Mouse (Mus musculus) liver, embryonic 18 days (tissue): ENCODE measurements around the gene Gm3685. TPM values are rescaled to one million over a fixed set of nuclear protein-coding genes. Genes with fewer than 3 reads are reported as not detected.

ENCODE experiments used
- polyA plus RNA-seq: library from polyadenylated mRNA; depleted of rRNA; stranded (reverse); fragments of >200 nt; gene quantifications from 2 replicates; pipeline ENCODE4 v1.2.3, GENCODE M21; 2012; rRNA removed

Gene Gm3685
- polyA plus RNA-seq: not detected in 2 replicates

DNA sequence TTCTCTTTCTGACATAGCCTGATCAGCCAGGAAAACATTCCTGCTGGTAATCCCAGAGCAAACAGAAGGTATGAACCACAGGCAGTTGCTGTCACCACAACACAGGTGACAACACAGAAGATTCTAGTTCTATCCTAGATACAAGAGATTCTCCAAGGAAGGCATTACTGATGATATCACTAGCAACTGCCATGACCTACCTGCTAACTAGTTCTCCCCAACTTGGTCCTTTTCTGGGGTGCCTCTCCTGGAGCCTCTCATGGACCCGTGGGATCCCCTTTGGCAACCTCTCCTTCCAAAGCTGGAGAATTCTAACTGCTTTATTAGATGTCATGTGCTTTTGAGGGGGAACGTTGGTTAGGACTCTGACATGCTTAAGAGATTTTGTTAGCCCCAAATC lies at the start of gene Gm3685:
Gm3685 (minus strand) TSS at position 101 of the 400 bp plus-strand sequence.

DNA sequence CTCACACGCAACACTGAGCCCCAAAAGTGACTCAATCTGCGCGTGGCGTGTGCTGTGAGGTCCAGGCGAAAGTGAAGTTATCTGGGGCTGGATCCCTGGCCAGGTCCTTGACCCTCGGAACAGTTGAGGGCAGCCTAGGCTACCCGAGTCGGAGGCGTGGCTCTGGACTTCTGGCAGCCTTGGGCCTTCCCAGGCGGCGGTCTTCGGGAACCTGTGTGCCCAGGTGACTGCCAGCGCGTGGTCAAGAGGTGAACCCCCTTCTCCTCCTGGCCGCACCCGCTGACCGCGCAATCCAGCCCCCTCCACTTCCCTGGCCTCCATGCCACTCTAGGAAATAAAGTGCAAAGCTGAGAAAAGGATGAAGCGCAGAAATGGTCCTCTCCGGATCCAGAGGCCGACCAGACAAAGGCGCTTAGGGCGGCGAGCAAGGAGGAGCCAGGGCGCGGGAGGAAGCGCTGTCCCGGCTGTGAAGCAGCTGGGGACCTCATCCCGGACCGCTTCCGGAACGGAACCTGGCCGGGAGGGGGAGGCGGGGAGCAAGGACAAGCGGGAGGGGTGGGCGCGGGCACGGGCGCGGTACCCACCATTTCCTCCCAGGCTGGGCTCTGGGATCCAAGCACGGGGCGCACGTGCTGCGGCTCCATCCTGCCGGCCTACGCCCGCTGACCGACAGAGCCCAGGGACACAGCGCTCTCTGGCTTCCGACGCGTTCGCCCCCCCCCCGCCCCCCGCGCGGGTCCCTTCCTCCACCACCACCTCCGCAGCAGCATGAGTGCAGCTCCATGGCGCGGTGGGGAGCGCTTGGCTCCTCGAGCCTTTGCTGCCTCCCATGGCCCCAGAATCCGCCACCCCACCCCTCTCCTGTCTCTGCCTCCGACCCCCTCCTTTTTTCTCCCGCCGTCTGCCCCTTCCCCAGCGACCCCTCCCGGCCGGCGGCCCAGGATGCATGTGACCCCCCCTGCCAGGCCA lies 17.7 kb downstream of the Gm3685 start, which contains the start of gene Gm10406:
Gm10406 (minus strand) TSS at position 669 of the 969 bp plus-strand sequence.

Other genes with a start within 250 kb of the Gm3685 start
- not detected in 2 replicates for gene Gm3642, start 204.7 kb downstream of the Gm3685 start, polyA plus RNA-seq
- 0.04 TPM in 1 of 2 replicates, not detected in the other for gene Gm3667, start 155.0 kb downstream of the Gm3685 start, polyA plus RNA-seq
- not detected in 2 replicates for gene Gm6356, start 71.2 kb downstream of the Gm3685 start, polyA plus RNA-seq
- 0.02 TPM in 2 replicates for gene Gm10406, start 17.5 kb downstream of the Gm3685 start, polyA plus RNA-seq
- 0.06 and 0.07 TPM in 2 replicates for gene Gm3696, start 55.7 kb upstream of the Gm3685 start, polyA plus RNA-seq
- gene Gm6676, start 80.4 kb upstream of the Gm3685 start, polyA plus RNA-seq: not detected in 2 replicates
- 0.16 and 0.18 TPM in 2 replicates for gene Gm3512, start 129.6 kb upstream of the Gm3685 start, polyA plus RNA-seq
- gene Gm16434, start 149.6 kb upstream of the Gm3685 start, polyA plus RNA-seq: not detected in 2 replicates
- not detected in 2 replicates for gene Gm3727, start 219.7 kb upstream of the Gm3685 start, polyA plus RNA-seq